Mouse (Mus musculus) naive thymus-derived CD4-positive, alpha-beta T cell, adult 5 months (primary cell): ENCODE results near the gene Arl13b. TPM values are rescaled to one million over a fixed set of nuclear protein-coding genes. Genes with fewer than 3 reads are reported as not detected.

Source experiments
- polyA plus RNA-seq: library from polyadenylated mRNA; unstranded; fragments of 100-300 nt; shearing (Covaris generic); gene quantifications from one replicate; pipeline ENCODE4 v1.2.1, GENCODE M21; 2017

The Arl13b gene
- 12.6 TPM for polyA plus RNA-seq

GRCm38 (mm10) chr16:62846498-62847312, at the start of gene Arl13b:
Gene Arl13b, minus strand, starts transcription at chr16:62847040.

GRCm38 (mm10) chr16:62854191-62855068, 7.6 kb upstream of the Arl13b start, which contains the start of gene Pros1:
Gene Pros1, plus strand, starts transcription at chr16:62854307.

GRCm38 (mm10) chr16:62814491-62814890, 32.3 kb downstream of the Arl13b start, which contains the start of gene Stx19:
Gene Stx19, plus strand, starts transcription at chr16:62814676.

GRCm38 (mm10) chr16:62786621-62787331, 60.1 kb downstream of the Arl13b start, which contains the start of gene Nsun3:
Gene Nsun3, minus strand, starts transcription at chr16:62786818.

Other genes with a start within 250 kb of the Arl13b start
- gene Nsun3, start 60.2 kb downstream of the Arl13b start, polyA plus RNA-seq = 9.8 TPM
- 0.61 TPM for gene Stx19, start 32.4 kb downstream of the Arl13b start, polyA plus RNA-seq
- gene Pros1, start 7.3 kb upstream of the Arl13b start, polyA plus RNA-seq = 1.1 TPM